Mouse (Mus musculus) liver, embryonic 14.5 days (tissue): ENCODE results near the gene Bcar3.

Source experiments
- CTCF ChIP-seq: IDR thresholded peaks from 2 replicates; pipeline ENCODE4 v1.5.1; 2016; ENCODE audit warnings: antibody characterized with exemption, low read depth, control low read depth
- EP300 ChIP-seq: IDR thresholded peaks from 2 replicates; pipeline ENCODE4 v1.6.1; 2016; ENCODE audit warnings: antibody characterized with exemption, low read depth

DNA sequence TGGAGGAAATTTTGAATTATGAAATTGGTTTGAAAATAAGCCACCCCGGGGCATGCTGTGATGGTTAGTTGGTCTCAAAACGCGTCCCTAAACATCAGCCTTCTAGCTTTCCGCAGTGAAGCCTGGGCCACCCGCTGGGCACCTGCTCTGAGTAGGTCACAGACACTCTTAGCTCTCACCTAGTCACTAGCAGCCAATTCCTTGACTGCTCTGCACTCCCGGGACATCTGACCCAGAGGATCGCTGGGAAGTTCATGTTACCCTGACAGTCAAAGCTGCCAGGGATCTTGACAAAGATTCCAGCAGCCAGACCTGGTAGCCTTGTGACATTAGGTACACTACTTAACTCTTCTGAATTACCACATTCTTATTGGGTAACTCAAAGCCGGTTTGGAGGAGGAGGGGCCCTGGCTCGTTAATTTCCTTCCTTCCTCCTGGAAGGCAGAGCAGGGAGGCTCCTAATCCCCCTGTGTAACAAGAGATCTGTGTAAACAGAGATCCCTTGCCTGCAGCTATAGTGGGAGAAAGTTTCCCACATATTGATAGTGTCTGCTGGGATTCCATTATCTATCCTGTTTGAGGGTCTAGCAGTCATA lies 139.0 kb downstream of the Bcar3 start:
- no peak for TF ChIP-seq CTCF
- no peak for TF ChIP-seq EP300
